Mouse (Mus musculus) erythroid progenitor cell, adult 5-6 weeks (primary cell): ENCODE data around the gene Ethe1. TPM values are rescaled to one million over a fixed set of nuclear protein-coding genes. Genes with fewer than 3 reads are reported as not detected.
A peak's percentile ranks its signal among the peaks of the same experiment; 100 is the strongest.

ENCODE experiments used
- ATAC-seq: replicated peaks from 2 replicates; pipeline ENCODE4 v1.8.0; 2016; ENCODE audit warnings: moderate number of reproducible peaks, mild to moderate bottlenecking, moderate TSS enrichment, inconsistent platforms; ENCODE audit not compliant: poor library complexity, low FRiP score, severe bottlenecking
- total RNA-seq, 2 experiments: library from RNA; stranded (forward) in 1 of 2; stranded (reverse) in 1 of 2; fragments of 150-400 nt in 1 of 2; fragments of 186-747, 209-891 nt in 1 of 2; gene quantifications; 2 replicates each; pipeline versions ENCODE4 v1.2.3 to v1.2.4; 2015 to 2017; ENCODE audit warnings: low replicate concordance in 2 of 2

Gene Ethe1
- total RNA-seq, 2 experiments from 2014 or later, result 6.8 to 11.3 TPM

DNA sequence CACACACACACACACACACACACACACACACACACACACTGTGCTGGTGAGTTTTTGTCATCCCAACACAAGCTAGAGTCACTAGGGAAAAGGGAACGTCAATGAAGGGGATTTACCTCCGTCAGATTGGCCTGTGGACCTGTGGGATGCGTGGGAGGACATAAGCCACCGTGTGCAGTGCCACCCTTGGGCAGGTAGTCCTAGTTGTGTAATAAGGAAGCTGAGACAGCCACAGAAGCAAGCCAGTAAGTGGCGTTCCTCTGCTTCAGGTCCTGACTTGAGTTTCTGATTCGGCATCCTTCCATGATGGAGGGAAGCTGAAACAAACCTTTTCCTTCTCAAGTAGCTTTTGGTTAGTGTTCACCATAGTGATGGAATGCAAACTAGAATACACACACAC, 57.1 kb downstream of the Ethe1 start:
- ATAC-seq, result no peak

GRCm38 (mm10) chr7:24644996-24645395, 57.7 kb downstream of the Ethe1 start:
- no peak for ATAC-seq

GRCm38 (mm10) chr7:24646486-24646885, 59.1 kb downstream of the Ethe1 start:
- no peak for ATAC-seq

GRCm38 (mm10) chr7:24653681-24654080, 66.3 kb downstream of the Ethe1 start:
- ATAC-seq, result 0 out of 2 replicates have a peak, but pooled peaks have one; percentile 34

Other genes with a start within 250 kb of the Ethe1 start
- not detected in 2 replicates for gene Lypd5, start 238.3 kb upstream of the Ethe1 start, total RNA-seq (2015; ENCODE audit: low replicate concordance)
- gene Lypd5, start 238.3 kb upstream of the Ethe1 start, total RNA-seq (2017; ENCODE audit: low replicate concordance), result not detected in 2 replicates
- gene Kcnn4, start 217.3 kb upstream of the Ethe1 start, total RNA-seq (2015; ENCODE audit: low replicate concordance), result 237 and 287 TPM in 2 replicates
- 417 and 443 TPM in 2 replicates for gene Kcnn4, start 217.3 kb upstream of the Ethe1 start, total RNA-seq (2017; ENCODE audit: low replicate concordance)
- gene Smg9, start 187.9 kb upstream of the Ethe1 start, total RNA-seq (2015; ENCODE audit: low replicate concordance), result 33.9 and 52.0 TPM in 2 replicates
- 25.2 and 42.7 TPM in 2 replicates for gene Smg9, start 187.9 kb upstream of the Ethe1 start, total RNA-seq (2017; ENCODE audit: low replicate concordance)
- gene Irgc1, start 135.2 kb upstream of the Ethe1 start, total RNA-seq (2015; ENCODE audit: low replicate concordance), result not detected in 2 replicates
- not detected in 2 replicates for gene Irgc1, start 135.2 kb upstream of the Ethe1 start, total RNA-seq (2017; ENCODE audit: low replicate concordance)
- gene Plaur, start 125.1 kb upstream of the Ethe1 start, total RNA-seq (2015; ENCODE audit: low replicate concordance), result 2.9 and 6.1 TPM in 2 replicates
- gene Plaur, start 125.1 kb upstream of the Ethe1 start, total RNA-seq (2017; ENCODE audit: low replicate concordance), result 1.1 and 7.2 TPM in 2 replicates
- not detected in 2 replicates for gene Cadm4, start 105.5 kb upstream of the Ethe1 start, total RNA-seq (2015; ENCODE audit: low replicate concordance)
- gene Cadm4, start 105.5 kb upstream of the Ethe1 start, total RNA-seq (2017; ENCODE audit: low replicate concordance), result not detected in 2 replicates
- 0.84 TPM in 1 of 2 replicates, not detected in the other for gene Zfp428, start 80.5 kb upstream of the Ethe1 start, total RNA-seq (2015; ENCODE audit: low replicate concordance)
- 2.0 TPM in 1 of 2 replicates, not detected in the other for gene Zfp428, start 80.5 kb upstream of the Ethe1 start, total RNA-seq (2017; ENCODE audit: low replicate concordance)
- gene AC161166.1, start 75.1 kb upstream of the Ethe1 start, total RNA-seq (2015; ENCODE audit: low replicate concordance), result not detected in 2 replicates
- not detected in 2 replicates for gene AC161166.1, start 75.1 kb upstream of the Ethe1 start, total RNA-seq (2017; ENCODE audit: low replicate concordance)
- gene Irgq, start 56.9 kb upstream of the Ethe1 start, total RNA-seq (2015; ENCODE audit: low replicate concordance), result 1.1 and 1.3 TPM in 2 replicates
- gene Irgq, start 56.9 kb upstream of the Ethe1 start, total RNA-seq (2017; ENCODE audit: low replicate concordance), result 0.90 and 2.8 TPM in 2 replicates
- not detected in 2 replicates for gene Pinlyp, start 41.4 kb upstream of the Ethe1 start, total RNA-seq (2015; ENCODE audit: low replicate concordance)
- not detected in 2 replicates for gene Pinlyp, start 41.4 kb upstream of the Ethe1 start, total RNA-seq (2017; ENCODE audit: low replicate concordance)
- gene Xrcc1, start 41.3 kb upstream of the Ethe1 start, total RNA-seq (2015; ENCODE audit: low replicate concordance), result 37.1 and 39.4 TPM in 2 replicates
- gene Xrcc1, start 41.3 kb upstream of the Ethe1 start, total RNA-seq (2017; ENCODE audit: low replicate concordance), result 36.7 and 62.5 TPM in 2 replicates
- not detected in 2 replicates for gene Zfp575, start 98 bp downstream of the Ethe1 start, total RNA-seq (2015; ENCODE audit: low replicate concordance)
- 0.26 TPM in 1 of 2 replicates, not detected in the other for gene Zfp575, start 98 bp downstream of the Ethe1 start, total RNA-seq (2017; ENCODE audit: low replicate concordance)
- gene Phldb3, start 23.2 kb downstream of the Ethe1 start, total RNA-seq (2015; ENCODE audit: low replicate concordance), result not detected in 2 replicates
- gene Phldb3, start 23.2 kb downstream of the Ethe1 start, total RNA-seq (2017; ENCODE audit: low replicate concordance), result 0.64 and 7.0 TPM in 2 replicates
- gene Lypd3, start 49.0 kb downstream of the Ethe1 start, total RNA-seq (2015; ENCODE audit: low replicate concordance), result not detected in 2 replicates
- gene Lypd3, start 49.0 kb downstream of the Ethe1 start, total RNA-seq (2017; ENCODE audit: low replicate concordance), result not detected in 2 replicates
- not detected in 2 replicates for gene Tex101, start 89.1 kb downstream of the Ethe1 start, total RNA-seq (2015; ENCODE audit: low replicate concordance)
- gene Tex101, start 89.1 kb downstream of the Ethe1 start, total RNA-seq (2017; ENCODE audit: low replicate concordance), result not detected in 2 replicates
- not detected in 2 replicates for gene BC049730, start 121.7 kb downstream of the Ethe1 start, total RNA-seq (2015; ENCODE audit: low replicate concordance)
- gene BC049730, start 121.7 kb downstream of the Ethe1 start, total RNA-seq (2017; ENCODE audit: low replicate concordance), result not detected in 2 replicates
- not detected in 2 replicates for gene Gm4763, start 139.4 kb downstream of the Ethe1 start, total RNA-seq (2015; ENCODE audit: low replicate concordance)
- gene Gm4763, start 139.4 kb downstream of the Ethe1 start, total RNA-seq (2017; ENCODE audit: low replicate concordance), result not detected in 2 replicates
- gene Cd177, start 172.8 kb downstream of the Ethe1 start, total RNA-seq (2015; ENCODE audit: low replicate concordance), result 39.4 and 55.5 TPM in 2 replicates
- gene Cd177, start 172.8 kb downstream of the Ethe1 start, total RNA-seq (2017; ENCODE audit: low replicate concordance), result 37.9 and 49.0 TPM in 2 replicates
- 6.8 and 7.1 TPM in 2 replicates for gene Ceacam10, start 189.7 kb downstream of the Ethe1 start, total RNA-seq (2015; ENCODE audit: low replicate concordance)
- gene Ceacam10, start 189.7 kb downstream of the Ethe1 start, total RNA-seq (2017; ENCODE audit: low replicate concordance), result 1.7 TPM in 1 of 2 replicates, not detected in the other